Mouse (Mus musculus) heart, embryonic 16.5 days (tissue): Measurements from ENCODE around the gene Snrnp48. TPM values are rescaled to one million over a fixed set of nuclear protein-coding genes. Genes with fewer than 3 reads are reported as not detected.
A peak's percentile ranks its signal among the peaks of the same experiment; 100 is the strongest.

Source experiments
- ATAC-seq: fragments of 200-750 bp; cut with Nextera tagmentation; replicated peaks from 2 replicates; pipeline ENCODE4 v1.8.0; 2017; ENCODE audit warnings: moderate number of reproducible peaks; ENCODE audit not compliant: insufficient read depth, low FRiP score; ENCODE audit errors: extremely low read depth
- H3K27ac ChIP-seq: fragments of 300-500 bp; sonication (generic); 2 replicates; pipeline ENCODE4 v1.5.1; 2014; ENCODE audit warnings: mild to moderate bottlenecking, low read length, control low read depth, moderate library complexity
- H3K27me3 ChIP-seq: fragments of 300-500 bp; sonication (generic); 2 replicates; pipeline ENCODE4 v1.6.1; 2014; ENCODE audit warnings: low read length, mixed read lengths; ENCODE audit not compliant: control insufficient read depth, insufficient read depth
- H3K36me3 ChIP-seq: fragments of 300-500 bp; sonication (generic); 2 replicates; pipeline ENCODE4 v1.6.1; 2014; ENCODE audit not compliant: control insufficient read depth, insufficient read depth
- H3K4me1 ChIP-seq: fragments of 300-500 bp; sonication (generic); 2 replicates; pipeline ENCODE4 v1.6.1; 2014; ENCODE audit warnings: low read length, mixed read lengths; ENCODE audit not compliant: control insufficient read depth, insufficient read depth
- H3K4me2 ChIP-seq: fragments of 300-500 bp; sonication (generic); 2 replicates; pipeline ENCODE4 v1.6.1; 2014; ENCODE audit warnings: low read depth, mild to moderate bottlenecking, control low read depth, low read length
- H3K4me3 ChIP-seq: fragments of 300-500 bp; sonication (generic); 2 replicates; pipeline ENCODE4 v1.5.1; 2014; ENCODE audit warnings: mild to moderate bottlenecking, control low read depth, low read length
- H3K9ac ChIP-seq: fragments of 300-500 bp; sonication (generic); 2 replicates; pipeline ENCODE4 v1.6.1; 2014; ENCODE audit warnings: low read length, control low read depth
- H3K9me3 ChIP-seq: fragments of 300-500 bp; sonication (generic); replicated peaks from 2 replicates; pipeline ENCODE4 v1.6.1; 2016; ENCODE audit warnings: low read length; ENCODE audit not compliant: control insufficient read depth
- WGBS: fragments of 180-500 bp; shearing (Covaris S2); extraction: QIAGEN DNeasy Blood & Tissue Kit; methylation state at CpG from one replicate; pipeline ENCODE4 v1.1.7; 2014; 5-methylcytosine and 5-hydroxymethylcytosine counted together
- polyA plus RNA-seq: library from polyadenylated mRNA; unstranded; fragments of >200 nt; fragmentation: Nextera tagmentation; extraction: Ambion mirVana; gene quantifications from 2 replicates; pipeline ENCODE4 v1.2.1, GENCODE M21; 2015

The Snrnp48 gene
- polyA plus RNA-seq, 1 experiment from 2014 or later = 25.2 TPM

GRCm38 (mm10) chr13:38201413-38201812 lies 3.3 kb upstream of the Snrnp48 start:
- WGBS = 62% methylated on average over 6 of the region's 6 CpGs
- no peaks in the 10 kb centered on the region for H3K27me3 ChIP-seq
- no peak overlapping the region for H3K27ac ChIP-seq
- no peak overlapping the region for H3K4me3 ChIP-seq
- no peak overlapping the region for H3K9ac ChIP-seq
- peaks cover 19% of the 10 kb centered on the region for H3K36me3 ChIP-seq
- H3K4me1 ChIP-seq = peaks cover 13% of the 10 kb centered on the region
- ATAC-seq = no peak
- H3K4me2 ChIP-seq = no peak overlapping the region
- H3K9me3 ChIP-seq = no peaks in the 10 kb centered on the region; the same call in 1 of the 2 replicates

- H3K27ac ChIP-seq = no peak overlapping the region
- H3K9me3 ChIP-seq = no peaks in the 10 kb centered on the region
- no peaks in the 10 kb centered on the region for H3K27me3 ChIP-seq
- H3K4me3 ChIP-seq = peak overlapping the region; percentile 95
- H3K36me3 ChIP-seq = 0 out of 2 replicates have a peak, but pooled peaks cover 4% of the 10 kb centered on the region
- peaks cover 17% of the 10 kb centered on the region for H3K4me1 ChIP-seq
- WGBS = 52% methylated on average over 4 of the region's 4 CpGs
- ATAC-seq = no peak
- H3K4me2 ChIP-seq = peak overlapping the region; percentile 74
- H3K9ac ChIP-seq = no peak overlapping the region
Observed at GRCm38 (mm10) chr13:38204171-38204570, 567 bp upstream of the Snrnp48 start.

- peaks cover 32% of the 10 kb centered on the region for H3K36me3 ChIP-seq
- H3K27me3 ChIP-seq = no peaks in the 10 kb centered on the region
- WGBS = 91% methylated on average over 5 of the region's 5 CpGs
- H3K9me3 ChIP-seq = no peaks in the 10 kb centered on the region
- H3K4me2 ChIP-seq = no peak overlapping the region
- ATAC-seq = no peak
- H3K4me3 ChIP-seq = no peak overlapping the region
- no peak overlapping the region for H3K27ac ChIP-seq
- H3K9ac ChIP-seq = no peak overlapping the region
- H3K4me1 ChIP-seq = peaks cover 7% of the 10 kb centered on the region
Observed at GRCm38 (mm10) chr13:38211122-38211521, 6.4 kb downstream of the Snrnp48 start.

- no peaks in the 10 kb centered on the region for H3K4me1 ChIP-seq
- no peak for ATAC-seq
- no peak overlapping the region for H3K27ac ChIP-seq
- H3K9me3 ChIP-seq = no peaks in the 10 kb centered on the region
- H3K36me3 ChIP-seq = peaks cover 48% of the 10 kb centered on the region
- 93% methylated on average over 3 of the region's 3 CpGs for WGBS
- H3K9ac ChIP-seq = no peak overlapping the region
- H3K27me3 ChIP-seq = no peaks in the 10 kb centered on the region
- H3K4me2 ChIP-seq = no peak overlapping the region
- no peak overlapping the region for H3K4me3 ChIP-seq
Observed at GRCm38 (mm10) chr13:38218686-38219085, 13.9 kb downstream of the Snrnp48 start.

GRCm38 (mm10) chr13:38220331-38220730 lies 15.6 kb downstream of the Snrnp48 start:
- no peak for ATAC-seq
- H3K9me3 ChIP-seq = peaks cover 3% of the 10 kb centered on the region; the same call in 1 of the 2 replicates
- H3K9ac ChIP-seq = no peak overlapping the region
- WGBS = 92% methylated on average over 6 of the region's 6 CpGs
- no peaks in the 10 kb centered on the region for H3K4me1 ChIP-seq
- H3K27me3 ChIP-seq = no peaks in the 10 kb centered on the region
- H3K27ac ChIP-seq = no peak overlapping the region
- H3K4me3 ChIP-seq = no peak overlapping the region
- no peak overlapping the region for H3K4me2 ChIP-seq
- H3K36me3 ChIP-seq = peaks cover 62% of the 10 kb centered on the region

- no peaks in the 10 kb centered on the region for H3K9me3 ChIP-seq
- WGBS = 49% methylated on average over 9 of the region's 9 CpGs
- H3K4me1 ChIP-seq = no peaks in the 10 kb centered on the region
- no peak overlapping the region for H3K9ac ChIP-seq
- H3K27me3 ChIP-seq = no peaks in the 10 kb centered on the region
- no peak overlapping the region for H3K4me2 ChIP-seq
- peaks cover 17% of the 10 kb centered on the region for H3K36me3 ChIP-seq
- no peak overlapping the region for H3K4me3 ChIP-seq
- H3K27ac ChIP-seq = no peak overlapping the region
- no peak; the same call in 1 of the 2 replicates for ATAC-seq
Observed at GRCm38 (mm10) chr13:38230177-38230821, 25.6 kb downstream of the Snrnp48 start.

GRCm38 (mm10) chr13:38232411-38232810 lies 27.7 kb downstream of the Snrnp48 start:
- Histone ChIP-seq H3K4me1 (no peaks in the 10 kb centered on the region), H3K27ac (no peak overlapping the region), H3K9ac (no peak overlapping the region), H3K27me3 (no peaks in the 10 kb centered on the region), H3K9me3 (peaks cover 3% of the 10 kb centered on the region; the same call in 1 of the 2 replicates), H3K4me2 (no peak overlapping the region), H3K36me3 (peaks cover 14% of the 10 kb centered on the region), H3K4me3 (no peak overlapping the region)
- ATAC-seq = no peak
- WGBS = 85% methylated on average over 4 of the region's 4 CpGs

- Histone ChIP-seq H3K4me1 (no peaks in the 10 kb centered on the region), H3K4me2 (no peak overlapping the region), H3K4me3 (no peak overlapping the region), H3K27ac (no peak overlapping the region), H3K36me3 (peaks cover 10% of the 10 kb centered on the region), H3K27me3 (no peaks in the 10 kb centered on the region), H3K9ac (no peak overlapping the region), H3K9me3 (peaks cover 3% of the 10 kb centered on the region; the same call in 1 of the 2 replicates)
- ATAC-seq = no peak
- 56% methylated on average over 3 of the region's 3 CpGs for WGBS
Observed at GRCm38 (mm10) chr13:38232856-38233625, 28.3 kb downstream of the Snrnp48 start.

- WGBS = 73% methylated on average over 5 of the region's 5 CpGs
- Histone ChIP-seq H3K4me2 (no peak overlapping the region), H3K4me1 (no peaks in the 10 kb centered on the region), H3K4me3 (no peak overlapping the region), H3K36me3 (no peaks in the 10 kb centered on the region), H3K9me3 (peaks cover 3% of the 10 kb centered on the region; the same call in 1 of the 2 replicates), H3K27ac (no peak overlapping the region), H3K9ac (no peak overlapping the region), H3K27me3 (no peaks in the 10 kb centered on the region)
- no peak for ATAC-seq
Observed at GRCm38 (mm10) chr13:38234651-38235050, 29.9 kb downstream of the Snrnp48 start.
